Mouse (Mus musculus) forebrain, embryonic 12.5 days (tissue): ENCODE measurements around the gene Ttc21b. TPM values are rescaled to one million over a fixed set of nuclear protein-coding genes. Genes with fewer than 3 reads are reported as not detected.
"Not testable (repeated sequence)": the region's sequence is repeated elsewhere in the genome, so short reads cannot be mapped to it uniquely, and the experiment has no call there.

Experiments used
- ATAC-seq: fragments of 200-750 bp; cut with Nextera tagmentation; 2 replicates; pipeline ENCODE4 v1.8.0; 2017; ENCODE audit warnings: moderate TSS enrichment; ENCODE audit not compliant: low FRiP score
- H3K27ac ChIP-seq: fragments of 300-500 bp; sonication (generic); 2 replicates; pipeline ENCODE4 v1.5.1; 2016; ENCODE audit warnings: mild to moderate bottlenecking
- H3K27me3 ChIP-seq: fragments of 300-500 bp; sonication (generic); 2 replicates; pipeline ENCODE4 v1.6.1; 2016; ENCODE audit warnings: mild to moderate bottlenecking
- H3K36me3 ChIP-seq: fragments of 300-500 bp; sonication (generic); replicated peaks from 2 replicates; pipeline ENCODE4 v1.6.1; 2016; ENCODE audit warnings: mild to moderate bottlenecking
- H3K4me1 ChIP-seq: fragments of 300-500 bp; sonication (generic); 2 replicates; pipeline ENCODE4 v1.6.1; 2016
- H3K4me2 ChIP-seq: fragments of 300-500 bp; sonication (generic); 2 replicates; pipeline ENCODE4 v1.6.1; 2016; ENCODE audit warnings: mild to moderate bottlenecking, moderate library complexity
- H3K4me3 ChIP-seq: fragments of 300-500 bp; sonication (generic); replicated peaks from 2 replicates; pipeline ENCODE4 v1.5.1; 2016; ENCODE audit warnings: mild to moderate bottlenecking
- H3K9ac ChIP-seq: fragments of 300-500 bp; sonication (generic); 2 replicates; pipeline ENCODE4 v1.6.1; 2016; ENCODE audit warnings: mild to moderate bottlenecking
- H3K9me3 ChIP-seq: fragments of 300-500 bp; sonication (generic); 2 replicates; pipeline ENCODE4 v1.6.1; 2016
- WGBS: fragments of 180-500 bp; shearing (Covaris S2); methylation state at CpG from one replicate; pipeline ENCODE4 v1.1.7; 2016; 5-methylcytosine and 5-hydroxymethylcytosine counted together
- polyA plus RNA-seq: library from polyadenylated mRNA; unstranded; fragments of >200 nt; fragmentation: Nextera tagmentation; extraction: Ambion mirVana; gene quantifications from 2 replicates; pipeline ENCODE4 v1.2.1, GENCODE M21; 2016

Ttc21b gene
- polyA plus RNA-seq, 1 experiment from 2014 or later, result 16.2 TPM

DNA sequence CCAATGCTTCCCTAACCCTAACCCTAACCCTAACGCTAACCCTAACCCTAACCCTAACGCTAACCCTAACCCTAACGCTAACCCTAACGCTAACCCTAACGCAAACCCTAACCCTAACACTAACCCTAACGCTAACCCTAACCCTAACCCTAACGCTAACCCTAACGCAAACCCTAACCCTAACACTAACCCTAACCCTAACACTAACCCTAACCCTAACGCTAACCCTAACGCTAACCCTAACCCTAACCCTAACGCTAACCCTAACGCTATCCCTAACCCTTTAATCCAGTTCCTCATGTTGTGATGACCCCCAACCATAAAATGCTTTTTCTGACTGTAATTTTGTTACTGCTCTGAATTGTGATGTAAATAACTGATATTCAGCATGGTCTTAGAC lies 67.2 kb downstream of the Ttc21b start:
- not testable (repeated sequence) for ATAC-seq, H3K9me3 ChIP-seq, H3K4me3 ChIP-seq, H3K4me1 ChIP-seq, H3K9ac ChIP-seq, H3K4me2 ChIP-seq, H3K27ac ChIP-seq, H3K27me3 ChIP-seq
- 96% methylated on average over 12 of the region's 12 CpGs for WGBS
- H3K36me3 ChIP-seq, result peaks cover 19% of the 10 kb centered on the region; the same call in 1 of the 2 replicates

DNA sequence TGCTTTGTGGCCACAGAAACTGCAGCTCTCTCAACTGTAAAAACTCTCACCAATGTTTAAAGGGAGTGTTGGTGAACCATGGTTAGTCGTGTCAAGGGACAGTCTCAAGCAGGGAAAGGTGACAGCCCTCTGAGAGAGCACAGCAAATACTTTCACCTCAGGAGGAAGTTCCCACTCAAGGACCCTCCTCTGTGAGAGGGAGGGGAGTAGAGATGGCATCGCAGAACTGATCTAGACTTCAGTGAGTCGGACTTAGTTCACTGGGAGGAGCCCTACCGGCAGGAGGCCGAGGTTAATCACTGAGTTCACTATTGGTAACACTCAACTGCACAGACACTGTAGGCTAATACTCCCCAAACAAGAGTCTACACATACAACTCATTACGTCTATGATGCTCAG lies 68.9 kb downstream of the Ttc21b start:
- H3K27ac ChIP-seq, result no peak overlapping the region
- peaks cover 12% of the 10 kb centered on the region; the same call in 1 of the 2 replicates for H3K36me3 ChIP-seq
- no peaks in the 10 kb centered on the region for H3K27me3 ChIP-seq
- 73% methylated on average over 6 of the region's 6 CpGs for WGBS
- peaks cover 6% of the 10 kb centered on the region for H3K4me1 ChIP-seq
- no peak overlapping the region for H3K4me3 ChIP-seq
- no peak overlapping the region for H3K4me2 ChIP-seq
- ATAC-seq, result no peak
- no peak overlapping the region for H3K9ac ChIP-seq
- no peaks in the 10 kb centered on the region for H3K9me3 ChIP-seq

DNA sequence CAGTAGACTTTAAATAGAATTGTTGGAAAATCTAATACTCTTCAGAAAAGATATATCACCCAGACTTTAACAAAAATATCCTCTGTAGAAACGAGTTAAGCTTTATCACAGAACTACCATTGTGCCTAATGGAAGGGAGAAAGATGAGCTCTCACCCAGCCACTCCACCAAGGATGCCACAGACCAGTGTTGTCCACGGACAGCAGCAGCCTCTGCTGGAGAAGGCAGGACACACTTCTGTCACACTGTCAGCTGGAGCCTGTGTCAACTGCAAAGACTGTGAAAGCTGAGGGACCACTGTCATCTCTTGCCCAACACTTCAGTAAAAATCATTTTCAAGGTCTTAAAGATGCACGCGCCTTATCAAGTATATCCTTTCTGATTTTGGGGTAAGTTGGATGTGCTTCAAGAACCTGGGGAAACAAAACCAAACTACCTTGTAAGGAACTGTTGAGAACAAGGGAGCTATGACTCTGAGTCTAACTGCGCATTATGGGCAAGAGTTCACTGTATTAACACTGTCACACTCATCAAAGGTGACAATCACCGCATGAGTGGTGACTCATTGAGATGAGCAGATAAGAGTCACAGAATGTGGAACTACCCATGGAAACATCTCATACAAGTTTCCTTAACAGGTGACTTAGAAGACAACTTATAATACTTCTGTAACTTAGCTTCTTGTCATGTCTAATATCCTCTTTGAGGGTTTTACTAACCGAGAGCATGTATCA lies 71.8 kb downstream of the Ttc21b start:
- H3K4me2 ChIP-seq, result no peak overlapping the region
- 88% methylated on average over 7 of the region's 7 CpGs for WGBS
- peaks cover 8% of the 10 kb centered on the region; the same call in 1 of the 2 replicates for H3K36me3 ChIP-seq
- no peak overlapping the region for H3K9ac ChIP-seq
- ATAC-seq, result no peak
- H3K27ac ChIP-seq, result no peak overlapping the region
- no peak overlapping the region for H3K4me3 ChIP-seq
- H3K27me3 ChIP-seq, result no peaks in the 10 kb centered on the region
- no peaks in the 10 kb centered on the region for H3K9me3 ChIP-seq
- H3K4me1 ChIP-seq, result peaks cover 16% of the 10 kb centered on the region

DNA sequence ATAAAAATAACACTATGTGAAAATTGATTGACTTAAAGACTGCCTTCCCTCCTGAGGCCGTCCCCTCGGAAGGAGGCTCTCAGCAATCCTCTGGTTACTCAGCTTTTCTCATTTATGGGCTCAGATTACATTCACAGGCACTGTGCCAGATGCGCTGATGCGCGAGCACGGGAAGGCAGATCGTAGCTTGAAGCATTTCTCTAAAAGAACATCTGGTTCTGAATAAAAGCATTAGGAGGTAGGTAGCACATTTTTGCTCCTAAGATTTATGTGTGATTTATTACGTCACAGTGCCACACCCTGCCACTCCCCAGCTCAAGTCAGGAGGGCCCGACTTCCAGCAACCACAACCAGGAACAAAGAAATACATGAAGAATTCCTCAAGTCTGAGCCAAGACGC lies 76.1 kb downstream of the Ttc21b start:
- 40% methylated on average over 10 of the region's 10 CpGs for WGBS
- Histone ChIP-seq H3K27me3 (no peaks in the 10 kb centered on the region), H3K36me3 (no peaks in the 10 kb centered on the region), H3K9ac (no peak overlapping the region), H3K4me3 (no peak overlapping the region), H3K4me1 (peaks cover 45% of the 10 kb centered on the region), H3K27ac (no peak overlapping the region), H3K9me3 (no peaks in the 10 kb centered on the region), H3K4me2 (no peak overlapping the region)
- ATAC-seq, result peak; percentile 19; the same call in 1 of the 2 replicates

DNA sequence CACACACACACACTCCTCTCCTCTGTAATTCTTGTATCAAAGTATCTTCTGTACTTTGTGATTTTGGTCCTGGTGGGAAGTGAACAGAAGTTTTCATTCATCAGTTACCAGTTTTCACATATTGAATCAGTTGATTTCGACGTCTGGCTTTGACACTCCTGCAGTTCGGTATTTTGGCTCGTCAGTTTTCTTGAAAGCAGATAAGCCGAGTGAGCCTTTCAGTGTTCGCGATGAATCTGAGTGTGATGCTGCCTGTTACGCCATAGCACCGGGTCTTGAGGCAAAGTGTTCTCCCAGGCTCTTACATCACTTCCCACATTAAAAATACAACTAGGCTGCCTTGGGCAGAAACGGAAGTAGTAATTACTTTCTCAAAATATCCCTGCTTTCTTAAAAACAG lies 76.6 kb downstream of the Ttc21b start:
- H3K9me3 ChIP-seq, result no peaks in the 10 kb centered on the region
- H3K27ac ChIP-seq, result 0 out of 2 replicates have a peak overlapping the region, but pooled peaks have one; percentile 1
- peaks cover 45% of the 10 kb centered on the region for H3K4me1 ChIP-seq
- H3K4me3 ChIP-seq, result no peak overlapping the region
- ATAC-seq, result no peak
- H3K9ac ChIP-seq, result no peak overlapping the region
- no peaks in the 10 kb centered on the region for H3K27me3 ChIP-seq
- WGBS, result 39% methylated on average over 10 of the region's 10 CpGs
- H3K36me3 ChIP-seq, result no peaks in the 10 kb centered on the region
- no peak overlapping the region for H3K4me2 ChIP-seq

DNA sequence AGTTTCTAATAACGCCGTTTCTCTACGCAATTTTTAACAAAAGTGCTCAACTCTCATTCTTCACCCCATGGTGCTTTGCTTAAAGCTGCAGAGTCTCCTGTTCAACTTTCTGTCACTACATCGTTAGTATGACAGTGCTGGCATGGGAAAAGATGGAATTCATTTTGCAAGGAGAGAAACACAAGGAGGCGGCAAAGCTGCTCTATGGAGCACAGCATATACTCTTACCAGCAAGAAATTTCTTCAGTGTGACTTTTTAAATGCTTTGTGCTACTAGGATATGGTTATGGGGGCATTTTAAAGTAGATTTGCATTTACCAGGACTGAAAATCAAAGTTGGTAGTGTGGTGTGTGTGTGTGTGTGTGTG lies 77.6 kb downstream of the Ttc21b start:
- H3K4me1 ChIP-seq, result peaks cover 45% of the 10 kb centered on the region
- H3K4me3 ChIP-seq, result no peak overlapping the region
- H3K4me2 ChIP-seq, result peak overlapping the region; percentile 42
- peak overlapping the region; percentile 87 for H3K27ac ChIP-seq
- ATAC-seq, result no peak
- H3K9ac ChIP-seq, result no peak overlapping the region
- H3K27me3 ChIP-seq, result no peaks in the 10 kb centered on the region
- no peaks in the 10 kb centered on the region for H3K9me3 ChIP-seq
- no peaks in the 10 kb centered on the region for H3K36me3 ChIP-seq
- WGBS, result 26% methylated on average over 5 of the region's 5 CpGs

DNA sequence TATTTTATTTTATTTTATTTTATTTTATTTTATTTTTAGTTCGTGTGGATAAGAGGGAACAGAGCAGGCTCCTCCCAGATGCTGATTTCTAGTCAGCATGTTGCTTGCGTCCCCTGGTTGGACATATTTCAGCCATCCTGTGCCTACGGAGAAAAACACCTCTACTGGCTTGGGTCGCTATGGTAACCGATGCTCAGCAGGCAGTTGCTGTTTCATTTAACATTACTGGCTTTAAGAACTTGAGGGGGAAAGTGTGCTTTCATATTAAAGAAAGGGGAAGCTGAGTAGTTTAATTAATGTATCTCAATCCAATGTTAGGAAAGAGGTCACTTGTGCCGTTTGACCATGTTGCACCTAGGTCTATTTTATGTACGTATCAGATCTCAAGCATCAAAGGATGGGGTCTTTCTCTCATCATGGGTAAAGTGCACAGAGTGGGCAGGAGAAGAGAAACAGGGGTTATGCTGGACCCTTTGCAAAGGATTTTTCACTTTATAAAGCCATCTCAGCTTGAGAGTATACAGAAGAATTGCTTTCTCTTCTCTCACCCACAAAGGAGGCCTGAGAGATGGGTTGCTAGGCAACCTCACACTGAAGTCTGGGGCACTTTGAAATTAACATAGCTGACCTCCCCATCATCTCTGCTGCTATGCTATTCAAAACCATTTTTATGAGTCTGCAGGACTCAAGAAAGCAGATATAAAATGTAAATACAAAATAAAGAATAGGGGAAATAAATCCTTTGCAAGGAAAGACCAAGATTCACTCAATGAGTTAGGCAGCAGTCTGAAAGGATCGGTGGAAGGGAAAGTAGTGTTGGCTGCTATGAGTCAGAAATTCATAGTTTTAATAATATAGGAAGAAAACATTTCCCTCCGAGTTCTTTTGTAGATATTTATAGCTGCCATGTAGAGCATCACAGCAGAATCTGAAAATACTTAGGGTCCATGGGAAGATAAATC lies 78.2 kb downstream of the Ttc21b start:
- no peak overlapping the region for H3K9ac ChIP-seq
- H3K27ac ChIP-seq, result peak overlapping the region; percentile 87
- peak; percentile 78 for ATAC-seq
- peaks cover 43% of the 10 kb centered on the region for H3K4me1 ChIP-seq
- H3K36me3 ChIP-seq, result no peaks in the 10 kb centered on the region
- 20% methylated on average over 9 of the region's 9 CpGs for WGBS
- no peaks in the 10 kb centered on the region for H3K9me3 ChIP-seq
- no peaks in the 10 kb centered on the region for H3K27me3 ChIP-seq
- peak overlapping the region; percentile 11; the same call in 1 of the 2 replicates for H3K4me3 ChIP-seq
- H3K4me2 ChIP-seq, result peak overlapping the region; percentile 42

DNA sequence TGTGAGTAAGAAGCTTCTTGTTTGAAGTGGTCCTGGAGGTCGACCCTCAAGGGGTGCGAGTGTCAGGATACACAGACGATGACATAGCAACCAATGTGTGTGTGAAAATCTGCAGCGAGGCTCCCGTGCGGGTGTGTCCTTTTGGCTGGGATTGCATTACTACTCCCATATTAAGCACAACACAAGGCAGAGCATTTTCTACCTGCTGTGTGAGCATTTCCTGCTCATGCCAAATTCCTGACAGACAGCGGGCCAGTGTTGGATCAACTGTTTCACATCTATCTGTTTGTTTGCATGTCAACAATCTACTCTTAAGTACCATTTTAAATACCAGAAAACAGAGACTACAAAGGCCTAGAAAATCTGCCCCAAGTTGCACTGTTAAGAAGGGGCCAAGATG lies 79.4 kb downstream of the Ttc21b start:
- no peaks in the 10 kb centered on the region for H3K9me3 ChIP-seq
- no peak for ATAC-seq
- H3K27ac ChIP-seq, result peak overlapping the region; percentile 87
- H3K27me3 ChIP-seq, result no peaks in the 10 kb centered on the region
- H3K4me3 ChIP-seq, result no peak overlapping the region
- WGBS, result 74% methylated on average over 7 of the region's 7 CpGs
- H3K4me1 ChIP-seq, result peaks cover 39% of the 10 kb centered on the region
- no peak overlapping the region for H3K9ac ChIP-seq
- no peaks in the 10 kb centered on the region for H3K36me3 ChIP-seq
- H3K4me2 ChIP-seq, result no peak overlapping the region

DNA sequence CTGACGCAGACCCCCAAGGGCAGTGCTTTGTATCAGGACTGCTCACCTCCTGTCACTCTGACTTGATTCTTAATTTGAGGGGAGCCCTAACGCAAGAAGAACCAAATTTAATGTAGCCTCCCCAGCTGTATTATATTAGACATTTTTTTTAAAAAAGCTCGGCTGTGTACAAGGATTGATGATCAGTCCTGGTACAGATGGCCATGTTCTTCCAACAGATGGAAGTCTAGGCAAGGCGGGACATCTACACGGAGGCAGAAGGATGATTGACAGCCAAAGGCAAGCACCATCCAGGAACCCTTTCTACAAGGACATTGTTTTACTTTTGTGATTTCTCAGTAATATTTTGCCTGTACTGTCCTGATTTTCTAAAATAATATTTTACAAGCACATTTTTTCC lies 83.3 kb downstream of the Ttc21b start:
- no peak overlapping the region for H3K4me3 ChIP-seq
- no peak overlapping the region for H3K4me2 ChIP-seq
- H3K27ac ChIP-seq, result no peak overlapping the region
- WGBS, result 83% methylated on average over 5 of the region's 5 CpGs
- peaks cover 14% of the 10 kb centered on the region for H3K4me1 ChIP-seq
- ATAC-seq, result no peak
- no peaks in the 10 kb centered on the region for H3K27me3 ChIP-seq
- H3K9me3 ChIP-seq, result no peaks in the 10 kb centered on the region
- no peaks in the 10 kb centered on the region for H3K36me3 ChIP-seq
- no peak overlapping the region for H3K9ac ChIP-seq

DNA sequence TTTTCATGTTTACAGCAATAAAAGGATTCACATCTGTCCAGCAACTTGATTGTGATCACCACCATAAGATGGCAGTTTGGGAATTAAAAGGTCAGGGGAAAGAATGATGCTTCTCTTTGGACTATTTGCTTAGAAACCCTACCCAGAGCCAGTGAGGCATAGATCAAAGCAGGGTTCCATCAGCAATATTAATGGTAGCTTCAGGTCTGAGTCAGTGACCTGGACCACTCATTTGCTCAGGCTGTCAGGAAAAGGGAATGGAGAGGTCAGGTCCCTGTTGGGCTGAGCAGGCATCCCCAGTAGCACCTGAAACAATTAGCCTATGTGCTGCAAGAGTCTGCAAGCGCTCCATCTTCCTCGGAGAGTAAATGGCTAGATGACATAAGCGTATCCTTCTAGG lies 84.8 kb downstream of the Ttc21b start:
- ATAC-seq, result no peak
- Histone ChIP-seq H3K36me3 (no peaks in the 10 kb centered on the region), H3K4me1 (no peaks in the 10 kb centered on the region), H3K9me3 (no peaks in the 10 kb centered on the region), H3K4me3 (no peak overlapping the region), H3K4me2 (no peak overlapping the region), H3K27ac (no peak overlapping the region), H3K27me3 (no peaks in the 10 kb centered on the region), H3K9ac (no peak overlapping the region)
- 94% methylated on average over 3 of the region's 3 CpGs for WGBS

DNA sequence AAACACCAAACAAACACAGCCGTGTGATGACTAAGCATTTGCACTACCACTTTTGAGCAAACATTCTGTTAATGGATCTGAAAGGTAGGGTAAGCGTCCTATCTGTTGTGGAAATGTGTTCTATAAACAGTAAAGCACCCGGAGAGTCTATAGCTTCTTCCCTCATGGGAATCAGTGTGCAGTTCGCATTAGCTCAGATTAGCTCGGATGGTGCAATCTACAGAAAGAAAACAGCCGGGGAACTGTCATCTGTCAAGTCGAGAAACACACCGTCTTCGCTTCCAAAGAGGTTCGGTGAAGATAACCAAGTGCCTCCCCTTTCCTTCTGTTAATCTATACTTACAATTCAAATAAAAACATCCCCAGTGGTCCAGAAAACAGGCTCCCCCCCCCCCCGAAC lies 85.7 kb downstream of the Ttc21b start:
- whole genome bisulfite sequencing, result 88% methylated on average over 11 of the region's 11 CpGs

DNA sequence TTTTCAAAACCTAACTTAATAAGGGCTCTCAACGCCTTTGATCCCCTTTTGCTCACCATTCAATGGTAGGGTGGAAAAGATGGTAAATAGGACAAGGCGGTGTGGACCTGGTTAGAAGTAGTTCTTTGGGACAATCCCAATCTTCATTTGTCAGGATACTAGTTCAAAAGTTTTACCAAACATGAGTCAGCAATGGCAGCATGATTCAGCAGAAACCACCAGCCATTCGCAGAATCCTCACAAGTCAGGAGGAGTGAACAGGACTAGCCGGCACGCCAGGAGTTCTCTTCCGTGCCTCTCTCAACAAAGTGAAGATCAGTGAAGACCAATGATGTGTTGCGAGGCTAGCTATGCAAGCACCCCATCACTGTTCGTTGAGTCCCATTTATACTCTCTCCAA lies 91.4 kb downstream of the Ttc21b start:
- H3K9me3 ChIP-seq, result no peaks in the 10 kb centered on the region
- H3K4me3 ChIP-seq, result no peak overlapping the region
- no peak for ATAC-seq
- H3K4me1 ChIP-seq, result no peaks in the 10 kb centered on the region
- no peaks in the 10 kb centered on the region for H3K36me3 ChIP-seq
- WGBS, result 93% methylated on average over 8 of the region's 8 CpGs
- no peak overlapping the region for H3K27ac ChIP-seq
- H3K4me2 ChIP-seq, result no peak overlapping the region
- no peak overlapping the region for H3K9ac ChIP-seq
- H3K27me3 ChIP-seq, result no peaks in the 10 kb centered on the region

More for the DNA sequence above, 85.7 kb downstream of the Ttc21b start:
- H3K27ac ChIP-seq, result no peak overlapping the region
- no peak overlapping the region for H3K4me2 ChIP-seq
- H3K27me3 ChIP-seq, result no peaks in the 10 kb centered on the region
- H3K4me3 ChIP-seq, result no peak overlapping the region
- H3K4me1 ChIP-seq, result no peaks in the 10 kb centered on the region
- H3K9ac ChIP-seq, result no peak overlapping the region
- H3K36me3 ChIP-seq, result no peaks in the 10 kb centered on the region
- no peak for ATAC-seq
- no peaks in the 10 kb centered on the region for H3K9me3 ChIP-seq
